Mouse (Mus musculus) E14TG2a.4 (cell line): ENCODE measurements around the gene Arhgef26.

Source experiments
- CTCF ChIP-seq: conservative IDR thresholded peaks from 2 replicates; pipeline ENCODE4 v1.5.1; 2014; ENCODE audit warnings: low read length
- NANOG ChIP-seq: IDR thresholded peaks from 2 replicates; pipeline ENCODE4 v1.6.1; 2014; ENCODE audit warnings: borderline replicate concordance, low read length, mixed read lengths
- POU5F1 ChIP-seq: IDR thresholded peaks from 2 replicates; pipeline ENCODE4 v1.6.1; 2014; ENCODE audit warnings: low read length, borderline replicate concordance

- TF ChIP-seq CTCF (no peak), POU5F1 (no peak), NANOG (no peak)
Measured at GRCm38 (mm10) chr3:62399826-62400746, 61.9 kb downstream of the Arhgef26 start.
